Mouse (Mus musculus) adrenal gland, postnatal 25 days (tissue): ENCODE results near the gene Fbxl21. TPM values are rescaled to one million over a fixed set of nuclear protein-coding genes. Genes with fewer than 3 reads are reported as not detected.

ENCODE experiments used
- DNase-seq: peaks from one replicate; pipeline ENCODE4 v3.0.0; 2021; ENCODE audit warnings: mixed read lengths
- total RNA-seq: library from RNA; stranded (reverse); gene quantifications from 2 replicates; pipeline ENCODE4 v1.2.3, GENCODE M21; 2021

The Fbxl21 gene
- total RNA-seq, 1 experiment from 2014 or later: 5.6 TPM

DNA sequence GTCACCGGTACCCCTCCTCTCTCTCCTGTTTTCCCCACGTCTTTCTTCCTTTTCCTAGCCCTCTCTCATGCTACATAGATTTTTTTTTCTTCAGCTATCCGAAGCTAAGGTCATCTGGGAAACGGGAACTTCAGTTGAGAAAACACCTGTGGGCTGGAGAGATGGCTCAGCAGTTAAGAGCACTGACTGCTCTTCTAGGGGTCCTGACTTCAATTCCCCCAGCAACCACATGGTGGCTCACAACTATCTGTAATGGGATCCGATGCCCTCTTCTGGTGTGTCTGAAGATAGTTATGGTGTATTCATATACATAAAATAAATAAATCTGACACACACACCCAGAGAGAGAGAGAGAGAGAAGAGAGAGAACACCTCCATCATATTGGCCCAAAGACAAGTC, 13.3 kb downstream of the Fbxl21 start:
- DNase-seq: no peak

DNA sequence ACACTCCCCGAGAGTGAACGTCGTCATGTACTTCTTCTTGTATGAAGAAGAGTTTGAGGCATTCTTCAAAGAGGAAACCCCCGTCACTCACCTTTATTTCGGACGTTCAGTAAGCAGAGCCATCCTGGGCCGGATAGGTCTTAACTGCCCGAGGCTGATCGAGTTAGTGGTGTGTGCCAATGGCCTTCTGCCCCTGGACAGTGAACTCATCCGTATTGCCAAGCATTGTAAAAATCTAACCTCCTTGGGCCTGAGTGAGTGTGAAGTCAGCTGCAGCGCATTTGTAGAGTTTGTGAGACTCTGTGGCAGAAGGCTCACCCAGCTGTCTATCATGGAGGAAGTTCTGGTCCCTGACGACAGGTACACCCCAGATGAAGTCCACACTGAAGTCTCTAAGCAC, 14.8 kb downstream of the Fbxl21 start:
- DNase-seq: no peak

DNA sequence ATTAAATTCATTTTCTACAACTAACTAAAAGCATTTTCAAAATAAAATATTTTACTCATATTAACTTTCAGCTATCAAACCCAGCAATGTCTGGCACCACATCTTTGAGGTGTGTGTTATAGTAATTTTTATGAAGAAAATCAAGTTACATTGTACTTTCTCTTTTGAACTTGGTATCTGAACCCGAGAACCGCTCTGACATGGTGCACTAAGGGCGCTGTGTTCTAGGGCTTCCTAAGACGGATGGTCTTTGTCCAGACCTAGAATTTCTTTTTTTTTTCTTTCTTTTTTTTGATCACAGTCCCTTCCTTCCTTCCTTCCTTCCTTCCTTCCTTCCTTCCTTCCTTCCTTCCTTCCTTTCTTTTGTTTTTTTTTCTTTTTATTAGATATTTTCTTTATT, 17.6 kb downstream of the Fbxl21 start:
- peak; percentile 52 for DNase-seq

DNA sequence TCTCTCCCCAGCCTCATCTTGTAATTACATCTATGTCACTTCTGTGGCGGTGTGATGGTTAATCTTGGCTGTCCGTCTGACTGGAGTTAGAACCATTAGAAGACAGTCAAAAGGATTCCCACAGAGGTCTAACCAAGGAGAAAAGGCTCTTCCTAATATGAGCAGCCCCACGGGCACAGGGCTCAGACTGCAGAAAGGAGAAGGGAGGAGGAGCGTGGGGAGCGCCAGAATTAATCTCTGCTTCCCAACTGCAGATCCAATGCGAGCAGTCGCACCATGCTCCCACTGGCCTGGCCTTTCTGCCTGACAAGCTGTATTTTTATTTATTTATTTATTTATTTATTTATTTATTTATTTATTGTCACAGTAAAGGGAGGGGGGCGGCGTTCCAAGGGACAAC, 21.5 kb downstream of the Fbxl21 start:
- no peak for DNase-seq

DNA sequence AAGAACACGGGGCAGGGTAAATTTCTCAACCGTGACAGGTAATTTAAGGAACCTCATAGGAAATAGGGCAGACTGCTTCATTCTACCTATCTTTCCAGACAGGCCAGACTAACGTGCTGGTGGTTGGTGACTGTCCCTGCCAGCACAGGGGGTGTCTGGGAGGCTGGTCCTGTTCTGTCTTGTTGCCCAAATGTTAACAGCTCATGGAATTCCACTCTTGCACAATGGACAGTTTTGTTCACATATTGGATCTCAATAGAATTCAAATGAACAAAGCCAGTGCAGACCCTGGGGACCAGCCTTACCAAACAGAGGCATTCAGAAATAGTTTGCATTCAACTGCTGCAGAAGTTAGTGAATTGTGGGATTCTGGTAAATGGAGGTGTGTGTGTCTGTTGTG, 22.7 kb downstream of the Fbxl21 start:
- DNase-seq: no peak

DNA sequence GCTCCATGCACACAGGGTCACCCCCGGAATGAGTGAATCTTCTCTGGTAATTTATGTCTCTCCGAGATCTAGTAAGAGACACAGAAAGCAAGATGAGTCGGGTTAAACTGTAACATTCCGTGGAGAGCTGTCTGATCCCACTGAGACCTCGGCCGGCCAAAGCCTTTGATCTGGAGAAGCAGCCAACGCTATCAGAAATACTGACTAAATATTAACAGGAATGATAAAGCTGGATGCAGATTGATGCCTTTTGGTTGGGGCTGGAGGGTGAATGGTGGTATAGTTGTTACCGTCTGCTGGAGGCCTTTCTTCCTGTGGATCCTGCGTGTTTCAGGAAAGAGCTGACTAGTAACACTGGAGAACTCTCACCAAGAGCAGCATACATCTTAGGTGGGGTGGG, 26.1 kb downstream of the Fbxl21 start, which contains the start of gene Lect2:
Gene Lect2, minus strand, starts transcription at position 102 of the 400 bp plus-strand sequence.
- no peak for DNase-seq

DNA sequence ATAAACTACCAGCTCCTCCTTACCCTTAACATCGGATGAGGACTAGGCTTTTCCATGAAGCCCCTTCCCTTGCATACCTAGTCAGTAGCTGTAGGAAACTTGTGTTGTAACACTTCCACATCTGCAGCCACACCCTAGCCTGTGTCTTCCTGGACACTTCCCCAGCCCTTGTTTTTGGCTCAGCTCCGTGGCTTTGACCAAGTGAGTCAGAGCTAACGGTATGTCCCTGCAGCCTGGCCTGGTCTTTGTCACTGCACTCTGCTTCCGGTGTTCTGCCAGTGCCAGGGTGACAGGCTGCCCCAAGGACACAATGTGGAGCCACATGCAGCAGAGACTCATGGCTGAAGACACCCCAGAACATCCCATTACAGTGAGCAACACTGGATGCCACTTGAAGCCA, 27.1 kb downstream of the Fbxl21 start:
- peak; percentile 66 for DNase-seq

DNA sequence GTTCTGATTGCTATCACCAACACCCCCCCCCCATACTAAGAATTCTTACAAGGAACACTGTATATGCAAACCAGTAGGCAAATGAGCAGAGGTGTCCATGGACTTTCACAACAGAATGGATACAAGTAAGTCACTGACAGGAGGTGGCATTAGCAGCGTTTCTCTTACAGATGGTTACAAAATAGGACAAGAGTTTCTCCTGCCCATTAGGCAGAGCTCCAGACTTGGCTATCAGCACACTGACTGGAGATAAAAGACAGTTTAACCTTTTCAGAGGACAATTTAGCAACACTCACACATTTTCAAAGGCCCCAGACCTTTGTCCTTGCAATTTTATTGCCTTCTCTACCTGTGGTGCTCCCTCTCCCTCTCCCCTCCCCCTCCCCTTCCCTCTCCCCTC, 28.3 kb downstream of the Fbxl21 start:
- DNase-seq: peak; percentile 58

DNA sequence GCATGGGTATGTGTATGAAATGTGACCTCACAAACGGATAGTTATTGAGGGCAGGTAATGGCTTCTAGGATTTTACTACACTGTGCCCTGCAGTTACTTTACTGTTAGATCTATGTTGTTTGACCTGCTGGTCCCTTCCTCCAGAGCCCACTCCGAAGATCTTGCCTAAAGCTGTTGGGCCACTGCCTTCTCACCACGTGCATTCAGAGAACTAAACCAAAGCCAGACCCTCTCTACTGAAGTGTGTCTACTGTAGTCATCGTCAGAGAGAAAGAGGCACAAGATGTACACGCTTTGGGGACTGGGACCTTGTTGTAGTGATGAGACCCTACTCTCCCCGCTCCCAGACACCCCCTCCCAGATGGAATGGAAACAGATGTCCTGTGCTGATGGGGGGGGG, 29.4 kb downstream of the Fbxl21 start:
- no peak for DNase-seq

DNA sequence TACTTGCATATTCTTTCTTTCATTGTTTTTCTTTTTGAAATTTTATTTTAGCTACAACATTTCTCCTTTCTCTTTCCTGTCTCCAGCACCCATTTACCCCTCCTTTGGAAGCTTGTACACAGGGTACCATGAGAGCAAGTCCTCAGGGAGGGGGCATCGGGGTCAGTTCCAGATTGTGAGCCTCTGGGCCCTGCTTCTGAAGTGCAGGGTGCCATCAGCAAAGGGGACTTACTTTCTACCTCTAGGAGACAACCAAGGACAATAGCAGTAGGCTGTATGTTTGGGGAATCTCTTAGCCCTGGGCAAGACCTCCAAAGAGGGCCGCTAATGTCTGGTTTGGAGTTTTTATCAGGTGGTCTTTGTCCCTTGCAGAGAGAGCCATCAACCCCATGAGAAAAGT, 31.7 kb downstream of the Fbxl21 start:
- no peak for DNase-seq

DNA sequence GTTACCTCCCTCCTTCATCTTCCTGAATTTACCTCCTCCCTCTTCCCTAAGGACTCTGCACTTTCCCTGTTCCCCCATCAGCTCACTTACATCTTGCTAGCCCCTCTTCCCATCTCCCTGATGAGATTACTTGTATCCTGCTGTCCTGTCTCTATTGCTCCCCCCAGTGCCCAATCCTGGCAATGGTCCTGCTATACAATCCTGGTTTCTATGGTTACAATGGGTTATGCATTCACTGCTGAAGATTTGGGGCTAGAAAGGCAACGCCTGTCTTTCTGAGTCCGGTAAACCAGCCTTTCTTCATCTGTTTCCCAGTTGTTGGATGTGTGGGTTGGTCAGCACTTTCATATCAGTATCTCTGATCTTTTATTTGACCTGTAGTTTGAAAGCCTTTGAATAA, 32.1 kb downstream of the Fbxl21 start:
- no peak for DNase-seq

DNA sequence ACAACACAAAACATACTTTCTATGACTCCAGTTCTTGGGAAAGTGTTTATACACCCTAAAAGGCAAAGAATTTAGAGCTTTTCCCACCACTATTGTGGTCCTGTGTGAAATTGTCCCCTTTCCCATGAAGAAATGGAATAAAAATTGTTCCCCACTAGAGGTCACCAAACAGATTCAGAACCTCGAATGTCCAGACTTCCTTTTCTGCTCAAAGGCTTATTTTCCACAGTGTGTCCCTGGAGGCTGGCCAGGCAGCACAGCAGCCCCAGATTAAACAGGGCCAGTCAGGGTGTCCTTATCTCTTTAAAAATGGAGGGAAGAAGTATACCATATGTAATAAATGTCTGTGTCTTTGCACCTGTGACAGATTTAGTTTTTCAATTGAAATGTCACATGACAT, 33.7 kb downstream of the Fbxl21 start:
- peak; percentile 51 for DNase-seq

DNA sequence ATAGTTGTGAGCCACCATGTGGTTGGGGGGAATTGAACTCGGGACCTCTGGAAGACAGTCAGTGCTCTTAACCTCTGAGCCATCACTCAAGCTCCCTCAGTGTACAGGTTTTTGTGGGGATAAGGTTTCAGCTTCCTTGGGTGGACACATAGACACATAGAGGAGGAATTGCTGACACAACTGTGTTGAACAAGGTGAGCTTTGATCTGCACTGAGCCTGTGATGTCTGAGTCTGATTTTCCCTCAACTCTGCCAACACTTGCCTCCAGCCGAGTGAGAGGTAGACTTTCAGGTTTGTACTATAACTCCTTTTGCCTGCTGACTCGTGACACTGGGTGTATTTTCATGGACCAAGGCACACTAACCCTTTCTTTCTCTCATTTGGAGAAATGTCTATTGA, 34.4 kb downstream of the Fbxl21 start:
- DNase-seq: no peak

DNA sequence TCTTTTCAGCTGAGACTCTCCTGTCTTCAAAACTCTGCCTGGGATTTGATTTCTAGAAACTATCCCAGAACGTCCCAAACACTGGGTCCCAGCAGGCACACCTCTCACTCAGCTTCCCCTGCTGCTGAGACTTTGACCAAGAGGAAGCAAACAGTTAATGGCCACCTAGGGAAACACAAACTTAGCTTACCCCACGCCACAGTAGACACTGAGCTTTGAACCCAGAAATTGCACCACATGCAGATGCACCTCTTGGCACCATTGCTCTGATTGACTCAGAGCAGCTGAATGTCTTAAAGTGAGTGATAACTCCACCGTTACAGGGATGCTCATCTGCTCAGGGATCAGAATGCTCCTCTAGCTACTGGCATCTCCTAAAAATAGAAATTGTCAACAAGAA, 36.5 kb downstream of the Fbxl21 start:
- no peak for DNase-seq

DNA sequence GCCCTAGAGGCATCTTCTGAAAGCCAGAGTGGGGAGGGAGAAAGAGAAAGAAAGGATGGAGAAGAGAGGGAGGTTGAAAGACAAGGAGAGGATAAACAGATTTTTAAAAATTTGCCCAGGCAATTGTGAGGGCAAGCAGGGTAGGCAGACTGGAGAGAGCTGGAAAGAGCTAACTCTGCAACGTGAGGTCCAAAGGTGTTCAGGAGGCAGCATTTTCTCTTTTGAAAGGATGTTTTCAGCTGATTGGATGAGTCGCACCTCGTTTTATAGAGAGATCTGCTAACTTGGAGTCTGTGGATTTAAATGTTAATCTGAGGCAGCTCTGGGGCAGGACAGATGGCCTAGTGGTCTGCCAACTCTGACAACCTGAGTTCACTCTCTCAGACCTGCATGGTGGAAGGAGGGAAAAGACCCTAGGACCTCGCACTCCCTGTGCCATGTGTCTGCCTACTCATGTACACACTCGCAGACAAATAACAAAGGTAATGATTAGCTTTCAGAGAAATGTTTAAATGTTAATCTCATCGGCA, 37.6 kb downstream of the Fbxl21 start:
- no peak for DNase-seq

DNA sequence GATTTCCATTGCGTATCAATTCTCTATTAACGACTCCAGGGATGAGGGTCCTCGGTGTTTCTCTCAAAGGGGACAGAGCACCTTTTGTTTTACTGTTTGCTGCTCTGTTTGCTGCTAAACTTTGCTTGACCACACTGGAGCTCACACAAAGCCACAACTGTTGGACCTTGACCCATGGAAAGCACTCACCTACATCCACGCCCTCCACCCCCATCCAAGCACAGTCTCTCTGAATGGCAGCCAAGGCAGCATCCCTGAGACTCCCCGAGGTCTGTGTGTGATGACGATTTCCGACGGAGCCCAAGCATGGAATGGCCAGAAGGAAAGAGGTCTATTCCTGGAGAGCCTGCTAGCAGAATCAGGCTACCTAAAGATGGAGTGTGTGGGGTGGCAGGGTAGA, 38.9 kb downstream of the Fbxl21 start:
- DNase-seq: no peak

DNA sequence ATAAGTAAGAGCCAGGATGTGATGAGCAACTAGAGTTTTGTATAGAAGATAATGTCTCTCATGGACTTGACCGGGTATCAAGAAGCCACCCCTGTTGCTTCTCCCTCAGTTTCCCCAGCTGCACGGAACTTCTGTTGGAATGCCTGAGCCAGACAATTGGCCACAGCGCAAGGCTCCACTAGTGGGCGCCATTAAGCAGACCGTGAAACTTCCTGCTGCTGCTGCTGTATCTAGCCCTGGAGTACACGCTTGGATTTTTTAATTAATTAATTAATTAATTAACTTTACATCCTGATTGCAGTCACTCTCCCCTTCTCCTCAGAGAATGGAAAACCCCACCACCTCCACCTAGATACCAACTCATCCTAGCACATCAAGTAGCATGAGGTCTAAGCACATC, 40.8 kb downstream of the Fbxl21 start:
- DNase-seq: peak; percentile 52

DNA sequence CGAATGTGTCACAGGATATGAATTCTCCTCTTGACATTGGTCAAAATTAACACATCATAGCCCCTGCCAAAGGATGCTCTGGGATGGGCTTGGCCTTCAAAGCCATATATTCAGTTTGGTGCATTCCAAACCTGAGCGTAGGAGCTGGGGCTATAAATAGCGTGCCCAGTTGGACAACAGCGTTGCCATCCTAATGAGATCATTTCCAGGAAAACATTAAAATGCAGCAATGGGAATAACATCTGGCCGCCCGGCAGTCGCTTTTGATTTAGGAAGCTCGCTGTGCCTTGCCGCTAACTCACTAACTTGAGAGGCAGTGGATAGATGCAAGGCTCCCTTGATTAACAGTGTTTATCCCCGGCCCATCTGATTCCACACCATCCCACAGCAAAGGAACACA, 44.1 kb downstream of the Fbxl21 start:
- no peak for DNase-seq

DNA sequence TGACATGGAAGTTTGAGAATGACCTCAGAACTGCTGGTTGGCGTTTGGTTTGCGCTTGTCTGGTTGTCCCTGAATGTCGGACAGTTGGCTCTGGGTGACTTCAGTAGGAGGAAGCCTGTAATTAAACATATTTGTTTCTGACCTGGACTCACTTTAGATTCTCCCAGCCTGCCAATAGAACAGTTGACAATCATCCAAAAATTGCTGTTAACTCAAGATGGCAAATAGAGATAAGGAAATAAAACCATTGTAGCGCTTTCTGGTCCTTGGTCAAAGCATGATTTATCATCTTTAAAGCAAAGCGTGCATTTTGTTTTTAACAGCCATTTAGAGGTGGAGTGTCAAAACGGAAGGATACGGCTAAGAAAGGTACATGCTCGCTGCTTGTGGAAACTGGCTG, 49.4 kb downstream of the Fbxl21 start:
- no peak for DNase-seq

DNA sequence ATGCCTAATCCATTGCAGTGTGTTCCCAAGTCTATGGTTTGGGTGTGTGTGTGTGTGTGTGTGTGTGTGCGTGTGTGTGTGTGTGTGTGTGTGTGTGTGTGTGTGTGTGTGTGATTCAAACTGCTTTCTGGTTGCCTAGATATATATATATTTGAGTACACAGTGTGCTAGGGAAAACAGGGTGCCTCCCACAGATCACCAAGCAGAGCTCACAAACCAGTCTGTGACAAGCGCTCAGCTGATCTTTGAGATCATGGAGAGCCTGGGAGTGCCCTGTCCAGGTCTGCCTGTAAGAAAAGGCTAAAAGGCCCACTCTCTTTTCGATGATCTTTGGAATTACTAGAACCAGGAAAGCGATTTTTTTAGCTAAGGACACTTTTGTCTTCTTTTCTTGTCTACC, 52.8 kb downstream of the Fbxl21 start:
- no peak for DNase-seq

DNA sequence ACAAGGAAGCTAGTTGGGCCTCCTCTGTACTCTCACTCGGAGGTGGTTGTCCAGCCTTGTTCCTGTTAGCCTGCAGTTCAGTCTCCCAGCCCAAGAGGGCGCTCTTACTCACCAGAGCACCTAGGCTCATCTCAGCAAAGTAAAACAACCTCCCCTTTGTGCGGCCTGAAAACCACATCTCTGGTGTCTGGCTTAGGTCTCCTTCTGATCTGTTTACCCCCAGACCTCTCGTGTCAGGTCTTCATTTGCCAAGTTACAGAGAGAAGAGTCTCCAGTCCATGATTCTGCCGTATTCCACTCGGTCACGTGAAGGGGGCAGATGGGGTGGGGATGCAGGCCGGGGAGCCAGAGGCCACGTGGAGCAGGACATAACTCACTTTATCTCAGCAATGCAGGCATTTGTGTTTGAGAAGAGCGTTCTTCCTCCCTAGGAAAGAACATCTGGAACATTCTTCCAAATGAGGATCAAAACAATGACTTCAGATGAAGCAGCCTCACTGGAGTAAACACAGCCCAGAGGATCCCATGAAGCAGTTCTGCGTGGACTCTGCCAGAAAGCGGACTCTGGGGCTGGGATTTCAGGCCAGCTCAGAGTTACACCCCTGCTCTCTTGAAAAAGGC, 53.5 kb downstream of the Fbxl21 start:
- DNase-seq: peak; percentile 78

DNA sequence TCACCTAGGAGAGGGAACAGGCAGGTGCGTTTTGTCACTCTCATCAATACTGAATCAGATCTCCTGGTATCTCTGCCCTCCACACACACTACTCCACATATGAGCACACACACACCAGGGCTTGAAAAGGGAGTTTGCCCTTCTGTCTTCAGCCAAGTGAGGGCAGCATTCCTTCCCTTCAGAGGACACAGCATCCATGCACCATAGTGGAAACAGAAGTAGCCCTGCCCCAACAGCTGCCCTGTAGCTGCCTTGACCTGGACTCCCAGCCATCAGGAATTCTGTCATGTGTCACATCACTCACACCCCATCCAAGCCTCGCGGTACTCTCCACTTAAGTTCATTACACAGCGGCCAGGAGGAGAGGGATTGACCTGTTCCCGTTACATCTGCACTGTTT, 55.8 kb downstream of the Fbxl21 start:
- DNase-seq: no peak

DNA sequence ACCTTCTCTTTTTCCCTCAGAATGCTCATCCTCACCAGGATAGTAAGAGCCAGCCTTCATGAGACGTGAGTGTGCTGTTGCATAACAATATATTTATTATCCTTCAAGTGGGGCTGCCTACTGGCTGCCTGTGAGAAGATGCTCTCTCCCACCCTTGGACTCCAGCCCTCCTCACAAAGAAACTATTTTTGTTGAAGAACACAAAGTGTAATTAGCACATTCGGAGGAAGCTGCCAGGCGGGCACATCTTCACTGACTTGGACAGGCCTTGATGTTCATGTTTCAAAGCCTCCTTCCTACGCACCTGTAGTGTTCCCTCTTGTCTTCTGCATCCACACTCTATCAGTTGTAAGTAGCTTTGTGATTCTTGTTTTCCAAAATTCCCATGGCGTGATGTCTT, 58.2 kb downstream of the Fbxl21 start:
- no peak for DNase-seq

DNA sequence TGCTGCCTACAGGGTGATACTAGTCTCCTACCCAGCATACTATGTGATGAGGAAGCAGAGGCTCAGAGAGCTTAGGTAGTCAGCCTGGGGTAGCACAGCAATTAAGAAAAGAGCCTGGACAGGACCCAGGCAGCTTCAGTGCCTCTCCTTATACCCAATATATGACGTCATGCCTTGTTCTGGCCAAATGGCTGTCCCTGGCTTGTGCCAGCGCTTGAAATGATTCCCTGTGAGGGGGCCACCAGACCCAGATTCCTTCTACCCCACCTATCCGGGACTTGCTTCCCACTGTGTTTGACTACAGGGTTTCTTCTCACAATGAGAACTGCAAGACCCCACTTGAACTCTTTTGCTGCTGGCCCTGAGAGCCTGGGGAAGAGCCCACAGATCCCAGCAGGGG, 59.2 kb downstream of the Fbxl21 start:
- no peak for DNase-seq

DNA sequence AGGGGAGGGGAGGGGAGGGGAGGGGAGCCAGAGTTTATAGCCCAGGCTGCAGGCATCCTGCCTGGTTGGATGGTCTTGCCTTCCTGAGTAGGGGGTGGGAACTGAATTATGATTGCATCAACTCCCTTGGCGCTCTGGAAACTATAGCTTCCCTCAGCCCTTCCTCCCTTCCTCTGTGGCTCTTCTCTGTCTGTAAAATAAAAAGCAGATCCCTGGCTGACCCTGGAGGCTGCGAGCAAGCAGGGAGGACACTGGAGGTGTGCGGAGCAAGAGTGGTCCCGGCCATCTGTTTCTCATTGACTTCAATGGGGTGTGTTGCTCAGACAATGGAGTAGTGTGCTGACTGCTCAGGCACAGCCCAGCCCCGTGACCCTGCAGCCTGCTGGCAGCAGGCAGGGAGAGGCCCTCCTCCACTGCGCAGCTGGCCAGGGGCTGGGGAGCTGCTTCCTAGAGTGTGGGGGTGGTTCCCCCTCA, 59.7 kb downstream of the Fbxl21 start:
- DNase-seq: no peak
